Mouse (Mus musculus) right cerebral cortex, adult 2 months (tissue): ENCODE results near the gene Gps2.
"Not testable (repeated sequence)": the region's sequence is repeated elsewhere in the genome, so short reads cannot be mapped to it uniquely, and the experiment has no call there.

Experiments
- DNase-seq, 2 experiments: peaks; one replicate each; pipeline ENCODE4 v3.0.0; 2021 to 2022; ENCODE audit warnings: low spot score in 2 of 2

Gene Gps2

DNA sequence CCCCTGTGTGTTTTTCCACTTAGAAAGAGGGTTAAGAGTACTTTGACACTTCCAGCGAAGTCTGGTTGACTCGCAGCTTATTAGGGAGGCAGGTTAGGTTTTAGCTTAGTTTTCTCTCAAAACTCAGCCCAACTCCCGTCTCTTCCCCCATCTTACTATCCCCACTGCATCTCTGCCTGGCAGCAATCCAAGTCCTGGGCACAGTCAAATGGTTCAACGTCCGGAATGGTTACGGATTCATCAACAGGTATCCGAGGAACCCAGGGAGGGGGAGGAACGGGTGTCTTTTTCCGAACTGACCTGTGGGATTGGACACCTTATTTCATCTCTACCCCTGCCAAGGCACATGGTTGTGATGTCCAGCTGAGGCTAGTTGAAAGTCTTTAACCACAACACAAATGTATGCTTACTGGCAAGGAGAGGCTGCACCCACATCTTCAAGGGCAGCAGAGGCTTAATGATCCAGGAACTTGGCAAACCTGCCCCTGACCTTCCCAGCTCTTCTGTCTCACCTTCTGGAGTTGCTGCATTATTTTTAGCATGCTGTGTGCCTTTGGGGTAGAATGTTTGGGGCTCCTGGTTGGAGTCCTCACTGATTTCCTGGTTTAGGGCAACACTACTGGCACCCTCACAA, 23.1 kb downstream of the Gps2 start:
- DNase-seq = no peak

- no peak for DNase-seq
Measured at GRCm38 (mm10) chr11:69937385-69937784, 23.7 kb downstream of the Gps2 start.

- no peak for DNase-seq
Measured at GRCm38 (mm10) chr11:69937834-69938233, 24.1 kb downstream of the Gps2 start.

DNA sequence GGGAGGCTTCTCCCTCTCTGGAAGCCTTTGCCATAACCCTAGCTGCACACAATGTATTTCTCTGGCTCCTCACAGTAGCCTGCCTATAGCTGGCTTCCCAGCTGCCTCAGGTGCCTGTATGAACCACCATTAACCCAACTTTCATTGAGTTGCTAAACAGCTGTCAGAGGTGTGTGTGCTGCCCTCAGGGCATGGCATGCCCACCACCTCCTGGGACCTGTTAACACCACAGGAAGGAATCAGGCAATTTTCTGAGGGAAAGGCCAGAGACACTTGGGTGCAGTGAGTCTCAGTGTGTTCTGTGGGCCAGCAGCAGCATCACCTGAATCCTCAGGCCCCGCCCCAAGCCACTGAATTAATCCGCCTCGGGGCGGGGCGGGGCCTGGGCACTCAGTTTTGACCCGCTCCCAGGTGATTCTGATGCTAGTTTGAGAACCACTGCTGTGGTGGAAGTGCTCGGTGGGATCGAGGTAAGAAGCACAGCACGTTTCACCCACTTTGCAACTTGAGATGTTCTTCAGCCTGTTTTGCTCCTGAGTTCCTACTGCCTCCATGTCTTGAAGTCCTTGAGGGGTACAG, 24.8 kb downstream of the Gps2 start:
- DNase-seq = no peak

DNA sequence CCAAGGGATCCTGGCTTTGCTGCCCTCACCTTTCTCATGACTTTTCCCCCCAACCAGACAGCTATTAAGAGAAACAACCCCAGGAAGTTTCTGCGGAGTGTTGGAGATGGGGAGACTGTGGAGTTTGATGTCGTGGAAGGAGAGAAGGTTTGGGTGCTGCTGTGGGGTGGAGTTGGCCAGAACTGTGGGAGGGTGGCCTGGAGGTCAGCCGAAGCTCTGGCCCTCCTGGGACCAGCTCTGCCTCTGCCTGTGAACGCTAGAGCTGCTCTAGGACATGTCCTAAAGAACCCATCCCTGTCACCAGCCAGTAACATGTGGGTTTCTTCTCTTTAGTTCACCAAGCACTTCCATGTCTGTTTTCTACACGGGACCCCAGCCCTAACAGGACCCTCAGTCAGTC, 25.5 kb downstream of the Gps2 start:
- no peak for DNase-seq

DNA sequence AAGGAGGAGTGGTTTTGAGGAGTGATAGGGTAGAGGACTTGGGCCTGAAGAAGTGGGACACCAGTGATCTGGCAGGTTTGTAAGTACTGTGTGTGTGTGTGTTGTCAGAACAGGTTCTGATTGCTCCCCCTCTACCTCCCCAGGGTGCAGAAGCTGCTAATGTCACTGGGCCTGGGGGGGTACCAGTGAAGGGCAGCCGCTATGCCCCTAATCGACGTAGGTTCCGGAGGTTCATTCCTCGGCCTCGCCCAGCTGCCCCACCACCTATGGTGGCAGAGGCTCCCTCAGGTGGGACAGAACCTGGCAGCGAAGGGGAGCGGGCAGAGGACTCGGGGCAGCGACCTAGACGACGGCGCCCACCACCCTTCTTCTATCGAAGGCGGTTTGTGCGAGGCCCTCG, 26.0 kb downstream of the Gps2 start:
- no peak for DNase-seq

- DNase-seq = no peak
Measured at GRCm38 (mm10) chr11:69940962-69941361, 27.3 kb downstream of the Gps2 start.

GRCm38 (mm10) chr11:69945216-69945615, 31.5 kb downstream of the Gps2 start:
- no peak for DNase-seq

DNA sequence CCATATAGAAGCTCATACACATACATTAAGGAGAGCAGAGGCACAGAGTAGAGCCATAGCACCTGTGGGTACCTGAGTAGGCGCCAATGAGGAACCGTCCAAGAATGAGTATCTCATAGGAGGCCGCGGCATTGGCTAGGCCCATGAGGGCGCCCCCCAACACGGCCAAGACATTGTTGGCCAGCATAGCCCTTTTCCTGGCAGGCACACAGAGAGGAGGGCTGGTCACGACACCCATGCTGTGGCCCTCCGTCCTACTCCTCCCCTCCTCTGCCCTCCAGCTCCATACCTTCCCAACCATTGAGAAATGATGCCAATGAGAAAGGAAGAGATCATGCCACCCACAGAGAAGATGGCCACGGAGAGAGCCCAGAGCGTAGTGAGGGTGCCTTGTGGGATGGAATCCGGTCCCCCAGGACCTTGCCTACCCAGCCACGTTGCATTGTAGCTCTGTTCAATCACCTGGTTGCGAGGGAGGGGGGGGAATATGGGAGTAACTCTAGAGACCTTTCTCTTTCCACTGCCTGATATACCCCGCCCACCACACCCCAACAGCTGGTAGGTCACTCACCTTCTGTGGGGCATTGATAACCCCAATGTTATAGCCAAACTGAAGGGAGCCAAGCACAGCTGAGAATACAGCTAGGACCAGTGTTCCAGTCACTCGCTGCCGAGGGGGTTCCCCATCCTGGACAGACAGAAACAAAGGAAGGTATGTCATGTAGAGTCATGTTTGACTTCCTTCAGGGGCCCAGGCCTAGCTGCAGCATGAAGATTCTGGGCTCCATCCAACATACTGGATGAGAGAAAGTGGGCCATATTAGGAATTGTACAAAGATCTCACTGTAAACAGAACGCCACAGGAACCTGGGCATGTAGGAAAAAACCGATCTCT, 32.6 kb downstream of the Gps2 start:
- DNase-seq = no peak

DNA sequence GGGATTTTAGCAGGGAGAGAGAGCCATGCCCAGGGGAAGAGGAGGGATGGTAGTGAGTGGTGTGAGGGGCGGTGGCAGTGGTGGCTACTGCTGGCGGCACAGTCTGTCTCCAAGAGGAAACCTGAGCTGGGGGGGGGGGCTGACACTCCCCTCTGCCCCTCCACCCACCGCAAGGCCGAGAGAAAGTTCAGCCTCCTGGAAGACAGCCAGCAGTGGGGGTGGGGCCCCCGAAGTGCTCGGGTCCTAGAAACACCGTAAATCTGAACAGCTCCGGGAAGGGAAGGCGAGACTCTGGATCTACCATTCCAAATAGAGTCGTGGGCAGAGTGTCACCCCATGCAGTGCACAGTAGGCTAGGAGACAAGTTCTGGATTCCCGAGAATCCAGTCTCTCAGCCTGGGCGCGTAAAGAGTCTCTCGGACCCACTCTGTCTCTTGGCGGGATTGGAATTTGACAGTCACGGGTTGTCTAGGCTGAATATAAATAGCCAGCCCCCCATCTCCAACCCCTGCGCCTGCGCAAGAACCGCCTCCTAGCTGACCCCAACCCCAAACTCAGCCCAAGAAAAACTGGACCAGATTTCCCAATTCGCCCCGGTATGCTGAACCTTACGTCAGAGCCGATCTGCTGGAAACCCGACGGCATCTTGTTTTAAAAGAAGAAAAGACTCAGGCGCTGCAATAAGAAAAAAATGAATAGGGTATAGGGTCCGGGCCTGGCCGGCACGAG, 33.8 kb downstream of the Gps2 start:
- DNase-seq = no peak

DNA sequence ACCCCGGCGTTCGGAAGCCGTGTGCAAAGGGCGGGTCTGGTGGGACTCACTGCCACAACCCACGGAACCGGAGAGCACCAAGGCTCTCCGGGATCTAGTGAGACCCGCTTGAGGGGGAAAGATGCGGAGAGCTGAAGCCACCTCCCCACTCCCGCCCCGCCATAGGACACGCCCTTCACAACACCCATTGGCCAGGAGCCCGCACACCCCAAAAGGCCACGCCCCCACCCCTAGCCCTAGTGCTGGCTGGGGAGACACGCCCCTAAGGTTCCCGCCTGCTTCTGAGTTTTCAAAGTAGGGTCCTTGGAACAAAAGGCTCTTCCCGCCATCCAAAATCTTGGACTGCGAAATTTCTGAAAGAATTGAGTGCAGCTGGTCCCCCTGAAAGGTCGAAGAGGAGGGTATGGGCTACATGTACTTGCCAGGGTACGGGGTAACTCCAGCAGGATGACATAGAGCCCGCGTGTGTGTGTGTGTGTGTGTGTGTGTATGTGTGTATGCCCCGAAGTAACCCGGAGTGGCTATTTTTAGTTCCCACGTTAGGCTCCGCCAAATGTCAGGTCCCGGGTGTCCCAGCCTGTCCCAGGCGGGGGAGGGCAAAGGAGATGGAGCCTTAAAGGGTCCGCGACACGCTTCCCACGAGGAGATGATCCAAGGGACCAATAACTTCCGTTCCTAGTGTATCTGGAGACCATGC, 34.5 kb downstream of the Gps2 start, which contains the start of gene Slc2a4:
Gene Slc2a4 (minus strand): TSS at position 123 of the 697 bp plus-strand sequence.
- DNase-seq = peak in 1 of 2 experiments; percentile 29

DNA sequence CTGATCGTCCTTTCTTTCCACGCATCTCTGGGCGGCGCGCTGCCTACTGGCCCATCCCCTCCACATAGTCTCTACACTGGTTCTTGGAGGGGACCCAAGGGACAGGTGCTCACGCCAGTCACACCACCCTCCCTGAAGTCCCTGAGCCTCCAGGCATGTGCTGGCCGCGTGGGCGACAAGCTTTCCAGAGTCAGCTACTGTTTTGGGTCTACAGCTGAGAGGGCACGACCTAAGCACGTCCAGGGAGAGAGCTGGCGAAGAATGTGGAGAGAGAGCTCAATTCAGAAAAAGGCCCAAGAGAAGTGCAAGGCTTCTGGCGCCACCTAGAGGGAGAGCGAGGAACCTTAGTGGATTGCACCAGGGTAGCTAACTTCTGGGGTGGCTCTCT, 35.1 kb downstream of the Gps2 start:
- peak; percentile 72 to 81 for DNase-seq

GRCm38 (mm10) chr11:69950807-69951459, 37.2 kb downstream of the Gps2 start:
- no peak for DNase-seq

- no peak for DNase-seq
Measured at GRCm38 (mm10) chr11:69952274-69952673, 38.6 kb downstream of the Gps2 start.

DNA sequence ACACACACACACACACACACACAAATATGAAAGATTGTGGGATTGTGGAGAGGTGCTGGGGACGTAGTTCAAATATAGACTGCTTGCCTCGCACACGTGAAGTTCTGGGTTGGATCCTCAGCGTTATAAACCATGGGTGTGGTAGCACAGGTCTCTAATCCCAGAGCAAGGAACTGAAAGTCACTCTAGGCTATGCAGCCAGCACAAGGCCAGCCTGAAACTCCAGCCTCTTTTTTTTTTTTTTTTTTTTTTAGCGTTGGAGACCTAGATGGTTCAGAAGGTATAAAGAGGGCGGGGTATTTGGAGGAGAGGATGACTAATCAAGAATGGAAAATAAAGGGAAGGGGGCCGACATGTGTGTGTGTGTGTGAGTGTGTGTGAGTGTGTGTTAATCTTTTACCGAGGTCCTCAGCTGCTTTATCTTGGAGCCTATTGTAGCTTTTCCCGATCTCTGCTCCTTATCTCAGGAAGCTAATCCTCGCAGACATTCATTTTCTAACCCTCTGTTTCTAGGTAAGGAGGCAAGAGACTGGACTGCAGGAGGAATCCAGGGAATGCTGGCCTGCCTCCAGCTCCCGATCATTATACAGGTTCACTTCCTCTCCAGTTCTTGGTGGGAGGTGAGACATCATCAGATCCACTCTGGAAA, 39.7 kb downstream of the Gps2 start:
- DNase-seq = no peak

- DNase-seq = not testable (repeated sequence)
Measured at GRCm38 (mm10) chr11:69955618-69956017, 41.9 kb downstream of the Gps2 start.

DNA sequence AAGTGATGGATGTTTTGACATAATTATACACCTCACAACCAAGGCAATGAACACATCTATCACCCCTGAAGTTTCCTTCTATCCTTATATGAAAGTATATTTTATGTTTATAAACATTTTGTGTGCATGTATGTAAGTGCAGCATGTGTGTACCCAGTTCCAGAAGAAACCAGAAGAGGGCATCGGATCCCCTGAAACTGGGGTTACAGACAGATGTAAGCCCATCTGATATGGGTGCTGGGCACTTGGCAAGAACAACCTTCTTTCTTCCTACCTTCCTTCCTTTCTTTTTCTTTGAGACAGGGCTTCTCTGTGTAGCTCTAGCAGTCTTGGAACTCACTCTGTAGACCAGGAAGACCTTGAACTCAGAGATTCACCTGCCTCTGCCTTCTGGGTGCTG, 42.5 kb downstream of the Gps2 start:
- DNase-seq = no peak

DNA sequence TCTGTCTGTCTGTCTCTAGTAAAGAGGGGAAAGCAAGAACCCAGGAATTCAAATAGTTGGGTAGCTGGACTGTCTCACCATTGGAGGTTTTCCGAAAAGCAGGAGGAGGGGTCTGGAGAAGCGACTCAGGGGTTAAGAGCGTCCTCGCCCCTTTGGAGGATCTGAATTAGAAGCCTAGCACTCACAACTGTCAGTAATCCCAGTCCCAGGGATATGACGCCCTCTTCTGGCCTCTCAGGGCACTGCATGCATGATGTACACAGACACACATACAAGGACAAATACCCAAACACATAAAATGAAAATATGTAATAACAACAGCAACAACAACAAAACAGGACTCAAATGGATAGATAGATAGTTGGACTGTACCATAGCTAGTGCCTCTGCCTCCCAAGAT, 46.9 kb downstream of the Gps2 start:
- no peak for DNase-seq

DNA sequence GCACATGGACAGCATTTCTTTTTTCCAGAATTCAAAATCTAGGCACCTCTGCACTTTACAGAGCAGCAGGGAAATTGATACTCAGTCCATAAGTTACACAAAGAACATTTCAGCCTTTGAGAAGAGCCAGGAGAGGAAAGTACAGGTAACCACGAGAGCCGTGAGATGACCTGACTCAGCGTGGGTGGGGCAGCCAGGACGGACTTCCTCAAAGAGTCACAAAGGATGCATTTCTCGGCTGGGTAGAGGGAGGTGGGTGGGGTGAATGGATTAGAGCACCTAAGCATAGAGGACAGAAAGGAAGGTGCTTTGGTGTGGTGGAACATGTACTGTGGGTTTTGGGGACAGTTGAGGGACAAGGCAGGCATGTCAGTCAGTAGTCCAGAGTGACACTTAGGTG, 48.2 kb downstream of the Gps2 start:
- DNase-seq = no peak

- no peak for DNase-seq
Measured at GRCm38 (mm10) chr11:69964650-69965270, 51.1 kb downstream of the Gps2 start, which contains the start of gene Cldn7. TSS of gene Cldn7 (plus strand) at chr11:69964779.
